Mouse (Mus musculus) lung, postnatal 4 days (tissue): Measurements from ENCODE around the gene Parp9.

ENCODE experiments used
- DNase-seq, 2 experiments: peaks; one replicate each; pipeline ENCODE4 v3.0.0; 2021

Gene Parp9

GRCm38 (mm10) chr16:36008396-36008795 lies 70.1 kb downstream of the Parp9 start:
- DNase-seq, result no peak

DNA sequence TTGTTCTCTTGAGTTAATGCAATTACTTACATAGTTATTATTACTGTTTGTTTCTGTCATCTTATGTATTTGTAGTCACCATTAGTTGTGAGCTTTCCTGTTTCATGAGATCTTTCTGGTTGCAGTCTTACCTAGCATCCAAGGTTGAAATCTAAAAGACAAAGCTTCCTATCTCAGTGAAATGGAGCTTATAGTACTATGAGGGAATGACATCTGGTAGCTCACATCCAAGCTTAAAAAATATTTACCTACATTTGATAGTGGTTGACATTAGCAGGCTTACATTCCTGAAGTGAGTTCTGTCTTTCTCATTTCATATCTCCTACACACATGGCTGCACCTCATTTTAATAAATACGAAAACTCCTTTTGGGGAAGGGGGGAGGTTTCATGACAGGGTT lies 78.1 kb downstream of the Parp9 start:
- no peak for DNase-seq
